Mouse (Mus musculus): ENCODE measurements around the gene Abcb11.

GRCm38 (mm10) chr2:69205791-69206351 lies 136.5 kb downstream of the Abcb11 start, which contains the start of gene Spc25:
- TF ChIP-seq TCF3 (IDR thresholded peaks at IDR 0.05; ENCODE audit: insufficient read length, low read depth) (no peak), E2F4 (IDR thresholded peaks at IDR 0.05; ENCODE audit: insufficient read depth) (peak; percentile 98), POLR2AphosphoS2 (IDR thresholded peaks at IDR 0.05; ENCODE audit: insufficient read length, low read depth) (peak; percentile 78), POLR2A (IDR thresholded peaks at IDR 0.05; ENCODE audit: insufficient read length, low read depth) (peak; percentile 77)
